Mouse (Mus musculus) gastrocnemius, postnatal 25 days (tissue): ENCODE data around the gene Rassf8. TPM values are rescaled to one million over a fixed set of nuclear protein-coding genes. Genes with fewer than 3 reads are reported as not detected.

ENCODE experiments used
- DNase-seq: peaks from one replicate; pipeline ENCODE4 v3.0.0; 2022
- total RNA-seq, 2 experiments: library from RNA; stranded (reverse); gene quantifications; 1 replicate in 1 of 2; 2 replicates in 1 of 2; pipeline ENCODE4 v1.2.3; 2021

The Rassf8 gene
- total RNA-seq, 2 experiments from 2014 or later = 27.2 to 35.6 TPM

DNA sequence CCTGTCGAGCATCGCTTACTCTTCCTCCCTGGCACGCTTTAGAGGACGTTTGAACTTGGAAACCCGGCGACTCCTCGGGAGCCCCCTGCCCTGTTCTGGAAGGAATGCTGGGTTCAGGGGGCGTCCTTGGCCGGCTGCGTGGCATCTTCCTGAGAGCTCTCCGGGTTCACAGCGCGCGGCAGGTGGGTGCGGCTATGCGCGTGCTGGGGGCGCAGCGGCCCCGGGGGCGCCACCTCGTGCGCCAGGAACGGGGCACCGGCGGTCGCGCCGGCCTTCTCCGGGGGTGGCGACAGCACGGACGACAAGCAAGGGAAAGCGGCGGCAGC, 116.2 kb downstream of the Rassf8 start:
- DNase-seq = no peak

GRCm38 (mm10) chr6:145863065-145863971, 116.8 kb downstream of the Rassf8 start:
- DNase-seq = peak; percentile 79

- no peak for DNase-seq
These were observed 117.6 kb downstream of the Rassf8 start for GRCm38 (mm10) chr6:145864171-145864570.

GRCm38 (mm10) chr6:145865289-145865885, 118.8 kb downstream of the Rassf8 start, which contains the start of gene Bhlhe41:
TSS of gene Bhlhe41 (minus strand) at chr6:145865558.
- DNase-seq = peak; percentile 84

- DNase-seq = peak; percentile 94
These were observed 119.6 kb downstream of the Rassf8 start for GRCm38 (mm10) chr6:145865886-145866851.

- no peak for DNase-seq
These were observed 120.6 kb downstream of the Rassf8 start for GRCm38 (mm10) chr6:145867111-145867510.

Other genes with a start within 250 kb of the Rassf8 start
- under 1 TPM in 1 of 2 experiments, not detected in 1; 0.11 TPM for gene Lmntd1, start 132.4 kb upstream of the Rassf8 start, total RNA-seq
- not detected for gene Tuba3b, start 131.0 kb upstream of the Rassf8 start, total RNA-seq
- 10 to 100 TPM; 21.1 to 40.6 TPM for gene Bhlhe41, start 118.8 kb downstream of the Rassf8 start, total RNA-seq
- gene Sspn, start 184.9 kb downstream of the Rassf8 start, total RNA-seq = 10 to 100 TPM; 59.1 to 64.0 TPM